Mouse (Mus musculus) heart, embryonic 16.5 days (tissue): ENCODE measurements around the gene Mttp. TPM values are rescaled to one million over a fixed set of nuclear protein-coding genes. Genes with fewer than 3 reads are reported as not detected.
"Not testable (repeated sequence)": the region's sequence is repeated elsewhere in the genome, so short reads cannot be mapped to it uniquely, and the experiment has no call there.

ENCODE experiments used
- ATAC-seq: fragments of 200-750 bp; cut with Nextera tagmentation; replicated peaks from 2 replicates; pipeline ENCODE4 v1.8.0; 2017; ENCODE audit warnings: moderate number of reproducible peaks; ENCODE audit not compliant: insufficient read depth, low FRiP score; ENCODE audit errors: extremely low read depth
- H3K27ac ChIP-seq: fragments of 300-500 bp; sonication (generic); 2 replicates; pipeline ENCODE4 v1.5.1; 2014; ENCODE audit warnings: mild to moderate bottlenecking, low read length, control low read depth, moderate library complexity
- H3K27me3 ChIP-seq: fragments of 300-500 bp; sonication (generic); 2 replicates; pipeline ENCODE4 v1.6.1; 2014; ENCODE audit warnings: low read length, mixed read lengths; ENCODE audit not compliant: control insufficient read depth, insufficient read depth
- H3K36me3 ChIP-seq: fragments of 300-500 bp; sonication (generic); 2 replicates; pipeline ENCODE4 v1.6.1; 2014; ENCODE audit not compliant: control insufficient read depth, insufficient read depth
- H3K4me1 ChIP-seq: fragments of 300-500 bp; sonication (generic); 2 replicates; pipeline ENCODE4 v1.6.1; 2014; ENCODE audit warnings: low read length, mixed read lengths; ENCODE audit not compliant: control insufficient read depth, insufficient read depth
- H3K4me2 ChIP-seq: fragments of 300-500 bp; sonication (generic); 2 replicates; pipeline ENCODE4 v1.6.1; 2014; ENCODE audit warnings: low read depth, mild to moderate bottlenecking, control low read depth, low read length
- H3K4me3 ChIP-seq: fragments of 300-500 bp; sonication (generic); 2 replicates; pipeline ENCODE4 v1.5.1; 2014; ENCODE audit warnings: mild to moderate bottlenecking, control low read depth, low read length
- H3K9ac ChIP-seq: fragments of 300-500 bp; sonication (generic); 2 replicates; pipeline ENCODE4 v1.6.1; 2014; ENCODE audit warnings: low read length, control low read depth
- H3K9me3 ChIP-seq: fragments of 300-500 bp; sonication (generic); replicated peaks from 2 replicates; pipeline ENCODE4 v1.6.1; 2016; ENCODE audit warnings: low read length; ENCODE audit not compliant: control insufficient read depth
- WGBS: fragments of 180-500 bp; shearing (Covaris S2); extraction: QIAGEN DNeasy Blood & Tissue Kit; methylation state at CpG from one replicate; pipeline ENCODE4 v1.1.7; 2014; 5-methylcytosine and 5-hydroxymethylcytosine counted together
- polyA plus RNA-seq: library from polyadenylated mRNA; unstranded; fragments of >200 nt; fragmentation: Nextera tagmentation; extraction: Ambion mirVana; gene quantifications from 2 replicates; pipeline ENCODE4 v1.2.1, GENCODE M21; 2015

Gene Mttp
- polyA plus RNA-seq, 1 experiment from 2014 or later, result 7.9 TPM

- Histone ChIP-seq H3K9ac (peak overlapping the region; percentile 42), H3K27ac (peak overlapping the region; percentile 57), H3K4me2 (peak overlapping the region; percentile 58), H3K36me3 (no peaks in the 10 kb centered on the region), H3K27me3 (no peaks in the 10 kb centered on the region), H3K9me3 (no peaks in the 10 kb centered on the region), H3K4me3 (peak overlapping the region; percentile 16), H3K4me1 (peaks cover 7% of the 10 kb centered on the region)
- no peak for ATAC-seq
- WGBS, result 41% methylated on average over 4 of the region's 4 CpGs
Observed at GRCm38 (mm10) chr3:138142052-138142732, 2.6 kb downstream of the Mttp start.

GRCm38 (mm10) chr3:138139663-138140062, 5.1 kb downstream of the Mttp start:
- Histone ChIP-seq H3K4me3 (no peak overlapping the region), H3K9me3 (no peaks in the 10 kb centered on the region), H3K27me3 (no peaks in the 10 kb centered on the region), H3K9ac (no peak overlapping the region), H3K36me3 (no peaks in the 10 kb centered on the region), H3K4me2 (no peak overlapping the region), H3K27ac (no peak overlapping the region), H3K4me1 (peaks cover 7% of the 10 kb centered on the region)
- 53% methylated on average over 6 of the region's 6 CpGs for WGBS
- ATAC-seq, result no peak

DNA sequence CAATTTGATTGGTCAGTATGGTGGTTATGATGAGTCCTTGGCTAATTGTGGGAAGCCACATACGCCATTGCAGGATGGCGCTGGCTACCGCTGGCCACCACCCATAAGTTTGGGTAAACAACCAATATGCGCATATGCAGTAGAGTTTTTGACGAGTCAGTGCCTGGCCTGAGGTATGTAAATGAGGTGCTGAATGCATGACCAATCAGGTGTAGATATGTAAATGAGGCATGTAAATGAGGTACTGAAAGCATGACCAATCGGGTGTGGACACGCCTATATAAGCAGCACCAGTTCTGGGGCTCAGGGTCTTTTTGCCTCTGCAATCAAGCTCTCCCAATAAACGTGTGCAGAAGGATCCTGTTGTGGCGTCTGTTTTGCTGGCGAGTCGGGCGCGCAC, 6.6 kb downstream of the Mttp start:
- not testable (repeated sequence) for H3K27ac ChIP-seq
- 94% methylated on average over 13 of the region's 13 CpGs for WGBS

GRCm38 (mm10) chr3:138134528-138134927, 10.2 kb downstream of the Mttp start:
- no peaks in the 10 kb centered on the region for H3K9me3 ChIP-seq
- H3K27me3 ChIP-seq, result no peaks in the 10 kb centered on the region
- H3K4me2 ChIP-seq, result no peak overlapping the region
- H3K27ac ChIP-seq, result no peak overlapping the region
- ATAC-seq, result no peak
- H3K4me1 ChIP-seq, result peaks cover 1% of the 10 kb centered on the region; the same call in 1 of the 2 replicates
- no peaks in the 10 kb centered on the region for H3K36me3 ChIP-seq
- no peak overlapping the region for H3K9ac ChIP-seq
- 67% methylated on average over 1 of the region's 1 CpGs for WGBS
- no peak overlapping the region for H3K4me3 ChIP-seq

More for the DNA sequence above, 6.6 kb downstream of the Mttp start:
- H3K9ac ChIP-seq, H3K9me3 ChIP-seq, H3K4me2 ChIP-seq, ATAC-seq, H3K36me3 ChIP-seq, H3K4me3 ChIP-seq, H3K4me1 ChIP-seq, H3K27me3 ChIP-seq: not testable (repeated sequence)

GRCm38 (mm10) chr3:138133916-138134315, 10.9 kb downstream of the Mttp start:
- Histone ChIP-seq H3K9me3 (no peaks in the 10 kb centered on the region), H3K27ac (no peak overlapping the region), H3K4me1 (peaks cover 4% of the 10 kb centered on the region; the same call in 1 of the 2 replicates), H3K4me2 (no peak overlapping the region), H3K27me3 (no peaks in the 10 kb centered on the region), H3K9ac (no peak overlapping the region), H3K4me3 (no peak overlapping the region), H3K36me3 (no peaks in the 10 kb centered on the region)
- no peak for ATAC-seq
- WGBS, result 78% methylated on average over 11 of the region's 11 CpGs

DNA sequence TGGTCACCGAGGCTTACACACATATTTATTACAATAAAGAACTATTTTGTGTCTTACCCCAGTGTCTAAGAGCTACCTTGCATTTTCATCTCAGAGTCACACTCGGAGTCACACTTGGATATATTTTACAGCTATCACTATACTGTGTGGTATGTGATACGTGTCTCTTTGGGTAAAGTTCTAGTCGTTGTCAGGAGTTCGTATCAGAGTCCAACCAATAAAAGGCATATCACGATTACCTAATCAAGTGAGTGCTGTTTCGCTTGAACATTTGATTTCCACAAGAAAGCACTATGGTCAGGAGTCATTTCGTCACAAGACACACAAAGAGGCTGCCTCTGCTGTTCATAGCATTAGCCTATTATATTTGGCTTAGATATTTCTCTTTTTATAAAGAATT, 11.3 kb downstream of the Mttp start:
- no peak for ATAC-seq
- H3K9me3 ChIP-seq, result no peaks in the 10 kb centered on the region
- no peaks in the 10 kb centered on the region for H3K27me3 ChIP-seq
- peaks cover 4% of the 10 kb centered on the region; the same call in 1 of the 2 replicates for H3K4me1 ChIP-seq
- no peak overlapping the region for H3K27ac ChIP-seq
- H3K4me2 ChIP-seq, result no peak overlapping the region
- H3K4me3 ChIP-seq, result no peak overlapping the region
- no peak overlapping the region for H3K9ac ChIP-seq
- no peaks in the 10 kb centered on the region for H3K36me3 ChIP-seq
- 88% methylated on average over 8 of the region's 8 CpGs for WGBS

- WGBS, result 52% methylated on average over 9 of the region's 9 CpGs
Observed at GRCm38 (mm10) chr3:138131168-138131567, 13.6 kb downstream of the Mttp start.

GRCm38 (mm10) chr3:138130692-138131091, 14.1 kb downstream of the Mttp start:
- H3K27me3 ChIP-seq, result no peaks in the 10 kb centered on the region
- no peak overlapping the region for H3K27ac ChIP-seq
- H3K4me2 ChIP-seq, result no peak overlapping the region
- no peak overlapping the region for H3K9ac ChIP-seq
- peaks cover 4% of the 10 kb centered on the region; the same call in 1 of the 2 replicates for H3K4me1 ChIP-seq
- ATAC-seq, result no peak
- H3K9me3 ChIP-seq, result no peaks in the 10 kb centered on the region
- no peak overlapping the region for H3K4me3 ChIP-seq
- 78% methylated on average over 1 of the region's 1 CpGs for WGBS
- no peaks in the 10 kb centered on the region for H3K36me3 ChIP-seq

More at GRCm38 (mm10) chr3:138131168-138131567, 13.6 kb downstream of the Mttp start:
- no peak overlapping the region for H3K4me2 ChIP-seq
- no peak overlapping the region for H3K9ac ChIP-seq
- H3K36me3 ChIP-seq, result no peaks in the 10 kb centered on the region
- no peak overlapping the region for H3K27ac ChIP-seq
- no peaks in the 10 kb centered on the region for H3K27me3 ChIP-seq
- H3K4me1 ChIP-seq, result peaks cover 4% of the 10 kb centered on the region; the same call in 1 of the 2 replicates
- no peak overlapping the region for H3K4me3 ChIP-seq
- no peaks in the 10 kb centered on the region for H3K9me3 ChIP-seq
- no peak for ATAC-seq

- H3K27me3 ChIP-seq, result no peaks in the 10 kb centered on the region
- no peak for ATAC-seq
- no peaks in the 10 kb centered on the region for H3K9me3 ChIP-seq
- no peak overlapping the region for H3K4me2 ChIP-seq
- no peak overlapping the region for H3K9ac ChIP-seq
- no peak overlapping the region for H3K27ac ChIP-seq
- 77% methylated on average over 6 of the region's 6 CpGs for WGBS
- no peak overlapping the region for H3K4me3 ChIP-seq
- peaks cover 4% of the 10 kb centered on the region; the same call in 1 of the 2 replicates for H3K4me1 ChIP-seq
- H3K36me3 ChIP-seq, result no peaks in the 10 kb centered on the region
Observed at GRCm38 (mm10) chr3:138129110-138129509, 15.7 kb downstream of the Mttp start.
